Mouse (Mus musculus): Measurements from ENCODE around the gene Ankrd23. TPM values are rescaled to one million over a fixed set of nuclear protein-coding genes. Genes with fewer than 3 reads are reported as not detected.

Gene Ankrd23
- total and polyA plus RNA-seq, 3 experiments = 310 to 397 (median 338) TPM

DNA sequence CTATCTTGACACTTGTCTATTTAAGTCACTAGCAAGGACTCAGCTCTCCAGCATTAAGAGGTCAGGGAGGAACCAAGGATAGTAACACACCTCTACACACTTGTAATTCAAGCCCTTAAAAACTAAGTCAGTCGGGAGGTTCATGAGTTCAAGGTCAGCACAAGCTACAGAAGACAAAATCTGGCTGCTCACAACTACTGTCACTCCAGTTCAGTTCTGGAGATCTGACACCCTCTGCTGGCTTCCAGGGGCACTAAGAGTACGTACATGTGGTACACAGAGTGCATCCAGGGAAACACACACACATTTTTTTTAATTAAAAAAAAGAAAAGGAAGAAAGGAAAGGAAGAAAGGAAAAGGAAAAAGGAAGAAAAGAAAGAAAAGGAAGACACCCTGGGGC, 40.0 kb downstream of the Ankrd23 start:
- WGBS = 40% methylated on average over 2 of the region's 2 CpGs
- TF ChIP-seq CTCF (IDR thresholded peaks at IDR 0.05) = peak; percentile 57
- TF ChIP-seq POLR2A (IDR thresholded peaks at IDR 0.05; ENCODE audit: insufficient read depth, low read depth, low read length) = no peak
- TF ChIP-seq EP300 (IDR thresholded peaks at IDR 0.05; ENCODE audit: insufficient read depth, low read depth, low read length) = no peak
- H3K36me3 ChIP-seq (ENCODE audit: control insufficient read depth, insufficient read depth, low read length) = no peaks in the 10 kb centered on the region
- H3K4me3 ChIP-seq = no peak overlapping the region
- H3K27me3 ChIP-seq (ENCODE audit: control insufficient read depth, insufficient read depth, low read length) = no peaks in the 10 kb centered on the region
- no peaks in the 10 kb centered on the region for H3K79me2 ChIP-seq (replicated peaks; ENCODE audit: control insufficient read depth, insufficient read depth, low read length)
- no peak for DNase-seq
- peaks cover 4% of the 10 kb centered on the region for H3K4me1 ChIP-seq (ENCODE audit: control insufficient read depth, insufficient read depth, low read length)
- intact Hi-C loops (cut with DNase I) = no loop called here
- H3K27ac ChIP-seq = no peak overlapping the region
- no peak overlapping the region for H3K9ac ChIP-seq (ENCODE audit: low read depth, low read length)

DNA sequence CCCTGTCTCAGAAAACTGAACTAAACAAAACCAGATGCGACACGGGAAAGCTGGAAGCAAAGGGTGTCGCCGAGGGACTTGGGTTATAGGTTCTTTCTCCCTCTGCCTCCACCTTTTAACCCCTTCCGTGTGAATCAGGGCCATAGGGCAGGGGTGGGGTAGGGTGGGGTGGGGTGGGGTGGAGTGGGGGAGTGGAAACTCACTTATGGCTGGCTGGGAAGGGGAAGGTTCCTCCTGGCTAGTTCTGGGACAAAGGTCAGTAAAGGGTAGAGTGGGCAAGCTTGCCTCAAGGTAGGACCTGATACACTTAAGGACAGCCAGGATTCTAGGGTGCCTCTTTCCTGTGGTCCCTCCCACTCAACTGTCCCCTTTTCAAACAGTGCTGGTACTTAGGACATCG, 43.4 kb downstream of the Ankrd23 start:
- 78% methylated on average over 6 of the region's 6 CpGs for WGBS
- intact Hi-C loops (cut with DNase I) = loop anchor here (2.0 to 5.0 kb wide), 3 partner anchors 20 to 168 kb away; no protein-coding TSS in a partner anchor
- no peak overlapping the region for H3K4me3 ChIP-seq
- H3K36me3 ChIP-seq (ENCODE audit: control insufficient read depth, insufficient read depth, low read length) = no peaks in the 10 kb centered on the region
- H3K4me1 ChIP-seq (ENCODE audit: control insufficient read depth, insufficient read depth, low read length) = peaks cover 4% of the 10 kb centered on the region
- no peaks in the 10 kb centered on the region for H3K79me2 ChIP-seq (replicated peaks; ENCODE audit: control insufficient read depth, insufficient read depth, low read length)
- no peak for DNase-seq
- H3K27me3 ChIP-seq (ENCODE audit: control insufficient read depth, insufficient read depth, low read length) = no peaks in the 10 kb centered on the region
- no peak overlapping the region for H3K9ac ChIP-seq (ENCODE audit: low read depth, low read length)
- no peak overlapping the region for H3K27ac ChIP-seq
- TF ChIP-seq CTCF (IDR thresholded peaks at IDR 0.05) (no peak), EP300 (IDR thresholded peaks at IDR 0.05; ENCODE audit: insufficient read depth, low read depth, low read length) (no peak), POLR2A (IDR thresholded peaks at IDR 0.05; ENCODE audit: insufficient read depth, low read depth, low read length) (no peak)

GRCm38 (mm10) chr1:36492416-36493139, 44.1 kb downstream of the Ankrd23 start:
- 20% methylated on average over 9 of the region's 9 CpGs for WGBS
- H3K36me3 ChIP-seq (ENCODE audit: control insufficient read depth, insufficient read depth, low read length) = no peaks in the 10 kb centered on the region
- H3K4me1 ChIP-seq (ENCODE audit: control insufficient read depth, insufficient read depth, low read length) = peaks cover 4% of the 10 kb centered on the region
- H3K79me2 ChIP-seq (replicated peaks; ENCODE audit: control insufficient read depth, insufficient read depth, low read length) = no peaks in the 10 kb centered on the region
- H3K9ac ChIP-seq (ENCODE audit: low read depth, low read length) = peak overlapping the region; percentile 58
- no peaks in the 10 kb centered on the region for H3K27me3 ChIP-seq (ENCODE audit: control insufficient read depth, insufficient read depth, low read length)
- no peak overlapping the region for H3K4me3 ChIP-seq
- intact Hi-C loops (cut with DNase I) = loop anchor here (2.0 to 5.0 kb wide), 3 partner anchors 20 to 168 kb away; no protein-coding TSS in a partner anchor
- TF ChIP-seq CTCF (IDR thresholded peaks at IDR 0.05) (peak; percentile 71), EP300 (IDR thresholded peaks at IDR 0.05; ENCODE audit: insufficient read depth, low read depth, low read length) (no peak), POLR2A (IDR thresholded peaks at IDR 0.05; ENCODE audit: insufficient read depth, low read depth, low read length) (no peak)
- peak; percentile 72 to 76 for DNase-seq
- H3K27ac ChIP-seq = peak overlapping the region; percentile 65

DNA sequence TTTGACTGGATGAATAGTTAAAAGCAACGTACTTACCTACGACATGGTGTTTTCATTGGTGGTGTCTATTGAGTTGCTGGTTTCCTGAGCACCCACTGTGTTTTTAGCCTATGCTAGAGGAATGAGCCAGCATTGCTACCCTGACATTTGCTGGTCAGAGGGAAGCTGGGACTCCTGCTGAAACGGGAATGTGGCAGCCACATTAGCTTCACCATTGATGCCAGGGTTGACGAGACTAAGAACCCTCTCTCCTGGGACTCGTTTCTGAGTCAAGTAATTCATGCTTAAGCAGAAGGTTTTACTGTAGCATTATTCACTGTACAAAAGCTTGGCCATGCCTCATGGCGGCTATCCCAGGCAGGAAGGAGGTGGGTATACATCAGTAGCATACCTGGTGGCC, 47.0 kb downstream of the Ankrd23 start:
- H3K27me3 ChIP-seq (ENCODE audit: control insufficient read depth, insufficient read depth, low read length) = no peaks in the 10 kb centered on the region
- H3K27ac ChIP-seq = no peak overlapping the region
- intact Hi-C loops (cut with DNase I) = loop anchor here (5.0 kb wide), 1 partner anchor 47 kb away; no protein-coding TSS in a partner anchor
- 79% methylated on average over 6 of the region's 6 CpGs for WGBS
- H3K36me3 ChIP-seq (ENCODE audit: control insufficient read depth, insufficient read depth, low read length) = no peaks in the 10 kb centered on the region
- H3K4me1 ChIP-seq (ENCODE audit: control insufficient read depth, insufficient read depth, low read length) = peaks cover 4% of the 10 kb centered on the region
- H3K9ac ChIP-seq (ENCODE audit: low read depth, low read length) = no peak overlapping the region
- TF ChIP-seq CTCF (IDR thresholded peaks at IDR 0.05) (no peak), POLR2A (IDR thresholded peaks at IDR 0.05; ENCODE audit: insufficient read depth, low read depth, low read length) (no peak), EP300 (IDR thresholded peaks at IDR 0.05; ENCODE audit: insufficient read depth, low read depth, low read length) (no peak)
- H3K79me2 ChIP-seq (replicated peaks; ENCODE audit: control insufficient read depth, insufficient read depth, low read length) = no peaks in the 10 kb centered on the region
- no peak for DNase-seq
- no peak overlapping the region for H3K4me3 ChIP-seq

DNA sequence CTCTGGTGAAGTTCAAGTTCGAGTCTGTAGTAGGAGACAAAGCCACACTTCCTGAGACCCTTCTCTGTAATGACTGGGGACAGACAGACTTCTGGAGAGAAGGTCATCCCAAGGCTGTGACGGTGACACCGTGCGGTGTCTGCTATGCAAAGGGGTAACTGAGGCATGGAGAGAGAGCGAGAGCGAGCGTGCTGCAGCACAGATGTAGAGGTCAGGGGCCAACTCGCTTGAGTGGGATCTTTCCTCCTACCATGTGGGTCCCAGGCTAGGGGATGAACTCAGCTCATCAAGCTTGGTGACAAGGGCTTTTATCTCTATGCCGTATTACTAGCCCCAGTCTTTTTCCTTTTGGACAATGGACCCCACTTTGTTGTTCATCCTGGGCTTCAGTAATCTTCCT, 49.6 kb downstream of the Ankrd23 start:
- H3K27me3 ChIP-seq (ENCODE audit: control insufficient read depth, insufficient read depth, low read length) = no peaks in the 10 kb centered on the region
- TF ChIP-seq POLR2A (IDR thresholded peaks at IDR 0.05; ENCODE audit: insufficient read depth, low read depth, low read length) (no peak), CTCF (IDR thresholded peaks at IDR 0.05) (no peak), EP300 (IDR thresholded peaks at IDR 0.05; ENCODE audit: insufficient read depth, low read depth, low read length) (no peak)
- H3K9ac ChIP-seq (ENCODE audit: low read depth, low read length) = no peak overlapping the region
- WGBS = 88% methylated on average over 9 of the region's 9 CpGs
- no peaks in the 10 kb centered on the region for H3K36me3 ChIP-seq (ENCODE audit: control insufficient read depth, insufficient read depth, low read length)
- H3K79me2 ChIP-seq (replicated peaks; ENCODE audit: control insufficient read depth, insufficient read depth, low read length) = no peaks in the 10 kb centered on the region
- H3K4me3 ChIP-seq = no peak overlapping the region
- H3K27ac ChIP-seq = no peak overlapping the region
- no peaks in the 10 kb centered on the region; the same call in 1 of the 2 replicates for H3K4me1 ChIP-seq (ENCODE audit: control insufficient read depth, insufficient read depth, low read length)
- no peak for DNase-seq
- intact Hi-C loops (cut with DNase I) = no loop called here

DNA sequence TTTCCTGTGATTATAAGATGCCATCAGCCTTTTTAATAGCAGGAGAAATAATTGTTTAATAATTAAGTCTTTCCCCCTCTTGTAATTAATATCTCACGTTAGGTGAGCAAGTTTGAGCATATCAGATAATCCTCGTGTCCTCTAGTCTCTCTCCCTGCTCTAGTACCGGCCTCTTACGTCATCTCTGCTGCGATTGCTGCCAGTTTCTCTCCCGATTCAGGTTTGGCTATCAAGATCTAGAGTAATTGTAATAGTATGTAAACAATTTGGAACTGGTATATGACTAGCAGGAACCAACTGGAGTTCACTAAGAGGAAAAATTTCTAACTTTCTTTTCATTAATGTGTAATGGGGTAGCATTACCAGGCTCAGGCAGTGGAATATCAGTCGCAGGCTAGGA, 51.6 kb downstream of the Ankrd23 start:
- TF ChIP-seq EP300 (IDR thresholded peaks at IDR 0.05; ENCODE audit: insufficient read depth, low read depth, low read length) = no peak
- no peak for TF ChIP-seq CTCF (IDR thresholded peaks at IDR 0.05)
- TF ChIP-seq POLR2A (IDR thresholded peaks at IDR 0.05; ENCODE audit: insufficient read depth, low read depth, low read length) = no peak
- H3K4me3 ChIP-seq = no peak overlapping the region
- H3K27me3 ChIP-seq (ENCODE audit: control insufficient read depth, insufficient read depth, low read length) = no peaks in the 10 kb centered on the region
- H3K9ac ChIP-seq (ENCODE audit: low read depth, low read length) = no peak overlapping the region
- intact Hi-C loops (cut with DNase I) = no loop called here
- 65% methylated on average over 7 of the region's 7 CpGs for whole genome bisulfite sequencing
- no peaks in the 10 kb centered on the region for H3K79me2 ChIP-seq (replicated peaks; ENCODE audit: control insufficient read depth, insufficient read depth, low read length)
- H3K27ac ChIP-seq = no peak overlapping the region
- H3K36me3 ChIP-seq (ENCODE audit: control insufficient read depth, insufficient read depth, low read length) = no peaks in the 10 kb centered on the region
- no peaks in the 10 kb centered on the region for H3K4me1 ChIP-seq (ENCODE audit: control insufficient read depth, insufficient read depth, low read length)
- DNase-seq = no peak
